Mouse (Mus musculus) kidney, adult 2 months (tissue): Measurements from ENCODE around the gene Uspl1.

Experiments used
- CTCF ChIP-seq: fragments of 200-500 bp; conservative IDR thresholded peaks from 2 replicates; pipeline ENCODE4 v1.5.1; 2011; ENCODE audit warnings: low read depth, mild to moderate bottlenecking, control low read depth, low read length, moderate library complexity, mixed read lengths; ENCODE audit not compliant: insufficient read depth, insufficient read length
- POLR2A ChIP-seq: fragments of 200-500 bp; IDR thresholded peaks from one replicate; pipeline ENCODE4 v1.6.1; 2011; ENCODE audit warnings: low read depth, low read length, control low read depth

- no peak for TF ChIP-seq POLR2A
- no peak for TF ChIP-seq CTCF
These were observed 23.7 kb upstream of the Uspl1 start for GRCm38 (mm10) chr5:149160469-149160868.
